Mouse (Mus musculus): ENCODE results near the gene Dlgap4.

Gene Dlgap4

DNA sequence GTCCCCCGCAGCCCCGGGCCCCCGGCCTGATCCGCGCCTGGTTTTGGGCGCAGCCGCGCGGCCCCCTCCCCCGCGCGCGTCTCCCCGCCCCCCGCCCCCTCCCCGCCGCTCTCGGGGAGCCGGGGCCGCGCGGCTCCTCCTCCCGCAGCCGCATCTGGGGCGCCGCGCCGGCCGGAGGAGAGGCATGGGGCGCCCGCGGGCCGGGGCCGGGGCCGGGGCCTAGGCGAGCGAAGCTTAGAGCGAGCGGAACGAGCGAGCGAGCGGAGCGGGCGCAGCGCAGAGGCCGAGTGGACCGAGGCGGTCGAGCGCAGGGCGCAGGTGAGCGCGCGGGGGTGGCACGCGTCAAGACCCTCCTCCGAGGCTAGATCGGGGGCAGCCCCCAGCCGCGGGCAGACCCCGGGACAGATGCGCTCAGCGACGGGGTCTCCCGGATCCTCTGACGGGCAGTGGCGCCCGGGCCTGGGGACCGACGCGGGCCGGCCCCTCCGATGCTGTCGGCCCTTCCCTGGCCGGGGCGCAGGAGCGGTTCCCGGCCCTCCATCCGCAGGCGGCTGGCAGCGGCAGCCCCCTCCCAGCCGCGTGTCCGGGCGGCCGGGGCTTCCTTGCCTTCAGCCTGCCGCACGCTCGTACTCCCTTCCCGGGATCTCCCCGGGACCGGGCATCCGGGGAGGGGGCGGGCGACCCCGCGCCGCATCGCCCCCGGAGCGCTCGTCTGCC lies at the start of gene Dlgap4:
Dlgap4 (plus strand) TSS at position 165 of the 717 bp plus-strand sequence.
- in situ Hi-C loops (cut with MboI, MseI): no loop called here

DNA sequence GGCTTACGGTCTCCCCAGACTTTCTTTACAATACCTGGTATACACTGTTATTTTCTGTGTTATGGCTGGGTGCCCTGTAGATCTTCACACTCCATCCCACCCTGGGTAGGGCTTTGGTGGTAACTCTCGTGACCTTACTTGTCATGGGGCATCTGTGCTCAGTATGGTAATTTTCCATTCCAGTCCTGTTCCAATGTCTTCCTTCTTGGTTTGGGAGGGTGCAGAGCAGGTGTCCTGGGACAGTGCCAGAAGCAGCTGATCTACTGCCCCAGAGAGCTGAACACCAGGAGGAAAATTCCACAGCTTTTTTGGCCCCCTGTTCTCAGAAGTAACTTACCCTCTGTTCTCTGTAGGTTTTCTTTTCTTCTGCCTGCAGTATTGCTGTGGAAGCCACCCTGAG lies 47.0 kb upstream of the Dlgap4 start:
- in situ Hi-C loops (cut with MboI, MseI): no loop called here

DNA sequence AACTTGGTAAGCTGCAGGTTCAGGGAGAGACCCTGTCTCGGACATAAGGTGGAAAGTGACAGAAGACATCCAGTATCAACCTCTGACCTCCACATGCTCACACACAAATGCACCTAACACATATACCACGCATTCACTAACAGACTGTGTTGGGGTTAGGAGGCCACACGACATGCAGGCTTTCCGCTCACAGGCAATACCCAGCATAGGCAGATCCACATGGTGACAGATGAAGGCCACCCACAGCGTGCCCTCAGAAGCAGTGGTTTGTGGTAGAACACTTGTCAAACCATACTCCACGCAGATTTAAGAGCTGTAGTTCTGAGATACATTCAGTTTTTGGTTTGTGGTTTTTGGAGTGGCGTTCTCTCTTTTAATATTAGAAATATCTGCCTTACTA lies 44.9 kb upstream of the Dlgap4 start:
- in situ Hi-C loops (cut with MboI, MseI): no loop called here

DNA sequence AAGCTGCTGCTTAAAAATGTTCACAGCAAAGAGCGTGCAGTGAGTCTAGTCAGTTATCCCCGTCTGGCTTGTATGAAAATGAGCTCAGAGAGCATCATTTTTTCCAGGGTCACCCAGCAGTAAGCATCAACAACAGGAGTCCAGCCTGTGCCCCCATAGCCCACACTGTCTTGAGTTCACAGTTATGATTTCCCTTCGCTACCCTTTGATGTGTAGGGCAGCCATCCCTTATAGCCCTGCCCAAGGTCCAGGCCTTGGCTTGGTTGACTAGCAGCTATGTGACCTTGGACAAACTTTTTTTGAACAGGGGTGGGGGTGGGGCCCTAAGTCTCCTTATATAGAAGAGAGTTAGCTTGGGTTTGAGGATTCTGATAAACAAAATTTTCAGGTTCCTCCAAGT lies 44.2 kb upstream of the Dlgap4 start:
- in situ Hi-C loops (cut with MboI, MseI): no loop called here

DNA sequence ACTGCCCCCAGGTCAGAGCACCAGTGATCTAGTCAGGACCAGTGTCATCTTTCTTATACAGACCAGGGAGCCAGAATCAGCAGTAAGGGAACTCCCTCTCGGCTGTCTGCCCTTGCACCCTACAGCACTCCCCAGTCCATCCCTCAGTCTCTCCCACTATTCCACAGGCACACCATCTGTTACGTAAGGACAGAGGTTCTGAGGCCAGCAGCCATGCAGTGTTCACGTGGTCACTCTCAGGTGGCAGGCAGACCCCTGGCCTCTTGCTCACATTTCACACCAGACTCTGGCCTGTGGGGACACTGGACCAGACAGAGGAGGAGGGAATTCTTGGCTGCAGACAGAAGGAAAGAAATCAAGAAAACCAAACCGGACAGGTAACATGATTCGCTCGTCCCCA lies 42.0 kb upstream of the Dlgap4 start:
- in situ Hi-C loops (cut with MboI, MseI): no loop called here

DNA sequence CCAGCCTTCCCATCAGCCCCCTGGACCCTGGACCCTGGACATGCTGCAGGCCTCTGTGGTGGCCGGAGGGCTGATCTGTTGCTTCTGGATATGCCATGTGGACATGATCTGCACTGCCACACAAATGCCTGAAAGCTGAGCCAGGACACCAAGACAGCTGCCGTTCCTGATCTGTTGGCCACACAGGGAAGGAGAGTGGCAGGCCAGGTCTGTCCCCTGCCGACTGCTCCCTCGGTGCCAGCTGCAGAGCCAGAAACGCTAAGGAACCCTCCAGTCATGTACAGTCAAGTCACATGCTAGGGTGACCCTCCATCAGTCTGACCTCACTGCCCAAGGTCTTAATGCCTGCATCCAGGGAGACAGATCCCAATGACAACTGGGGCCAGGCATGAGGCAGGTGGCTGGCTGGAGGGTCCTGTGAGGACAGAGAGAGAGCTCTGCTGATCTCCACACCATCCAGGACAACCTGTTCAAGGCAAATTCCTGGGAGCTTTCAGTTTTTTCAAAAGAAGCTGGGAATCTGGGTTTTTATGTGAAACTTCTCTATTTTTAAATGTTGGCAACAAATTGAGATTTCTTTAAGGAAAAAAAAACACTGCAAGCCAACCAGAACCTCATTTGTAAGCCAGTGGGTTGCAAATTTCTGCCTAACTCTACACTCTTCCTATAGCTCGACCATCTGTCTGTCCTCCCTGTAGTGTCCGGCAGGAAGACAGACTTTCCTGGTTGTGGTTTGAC lies 36.5 kb upstream of the Dlgap4 start:
- in situ Hi-C loops (cut with MboI, MseI): no loop called here

DNA sequence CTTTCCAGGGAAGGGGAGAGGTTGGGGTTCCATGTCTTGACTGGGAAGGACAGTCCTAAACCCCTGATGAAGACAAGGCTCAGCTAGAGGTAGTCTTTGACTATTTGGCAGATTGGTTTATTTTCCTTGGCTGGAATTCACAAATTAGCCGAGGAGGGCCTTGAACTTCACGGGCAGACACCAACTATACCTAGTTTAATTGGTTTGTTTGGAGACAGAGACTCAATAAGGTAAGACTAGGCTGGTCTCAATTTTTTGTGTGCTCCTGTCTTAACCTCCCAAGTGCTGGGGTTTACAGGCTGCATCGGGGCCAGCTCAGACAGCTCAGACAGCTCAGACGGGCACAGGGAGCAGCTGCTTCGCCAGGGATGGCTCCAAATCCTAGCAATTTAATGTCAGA lies 33.0 kb upstream of the Dlgap4 start:
- in situ Hi-C loops (cut with MboI, MseI): no loop called here

DNA sequence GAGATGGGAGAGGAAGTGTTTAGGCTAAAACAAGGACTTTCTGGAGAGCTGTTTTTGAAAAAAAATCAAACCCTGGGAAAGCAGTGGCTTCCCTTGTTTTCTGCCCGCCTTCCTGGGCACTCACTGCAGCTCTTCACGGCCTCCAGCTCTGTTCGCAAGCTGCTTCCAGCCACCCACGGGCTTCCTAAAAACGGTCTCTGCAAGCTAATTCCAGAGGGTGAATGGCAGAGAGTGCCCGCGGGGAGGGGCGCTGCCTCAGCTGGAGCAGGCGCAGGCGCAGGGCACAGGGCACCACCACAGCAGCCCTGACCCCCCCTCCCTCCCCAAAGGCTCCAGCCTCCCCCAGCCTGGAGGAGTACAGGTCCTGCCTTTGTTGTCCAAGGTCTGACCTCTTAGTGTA lies 32.3 kb upstream of the Dlgap4 start:
- in situ Hi-C loops (cut with MboI, MseI): no loop called here

DNA sequence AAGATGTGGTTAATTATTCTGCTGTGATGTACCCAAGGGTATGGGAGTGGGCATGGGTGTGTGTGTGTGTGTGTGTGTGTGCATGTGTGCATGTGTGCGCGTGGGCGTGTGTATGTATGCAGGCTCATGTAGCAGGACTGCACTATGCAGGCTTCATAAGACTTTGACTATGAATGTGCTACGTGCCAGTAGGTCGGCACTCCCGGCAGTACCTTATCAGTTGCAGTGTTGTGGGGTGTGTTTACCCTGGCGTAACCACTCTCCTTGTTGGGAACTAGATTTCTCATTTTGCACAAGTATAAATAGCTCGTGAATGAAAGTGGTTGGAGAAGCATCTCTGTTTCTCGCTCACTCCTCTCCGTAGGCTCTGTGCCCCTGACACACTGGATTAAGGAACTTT lies 30.6 kb upstream of the Dlgap4 start:
- in situ Hi-C loops (cut with MboI, MseI): no loop called here

DNA sequence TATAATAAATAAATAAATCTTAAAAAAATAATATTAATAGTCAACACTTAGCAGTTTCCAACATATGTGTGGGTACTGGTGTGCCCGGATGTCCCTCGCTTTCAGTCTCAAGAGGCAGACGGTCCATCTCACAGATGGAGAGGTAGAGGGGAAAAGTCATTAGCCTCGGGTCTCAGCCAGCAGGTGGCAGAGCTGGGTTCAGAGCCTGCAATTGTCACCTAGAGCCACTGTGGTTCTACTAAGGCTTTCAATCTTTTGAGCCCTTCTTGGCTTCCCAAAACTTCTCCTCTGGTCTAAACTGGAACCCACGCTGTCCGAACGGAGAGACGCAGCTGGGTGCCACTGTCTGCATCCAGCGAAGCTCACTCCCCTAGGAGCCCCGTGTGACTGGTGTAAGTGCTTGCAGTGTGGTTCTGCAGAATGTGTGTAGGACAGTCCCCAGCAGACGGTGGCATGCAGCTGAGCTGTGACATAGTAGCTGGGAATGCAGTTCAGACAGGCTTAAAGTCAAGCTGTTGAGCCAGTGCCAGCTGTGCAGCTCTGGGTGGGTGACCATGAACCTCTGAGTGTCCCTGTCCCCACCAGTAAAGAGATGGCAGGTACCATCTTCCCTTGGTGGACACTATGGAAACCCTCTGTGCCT lies 29.2 kb upstream of the Dlgap4 start:
- in situ Hi-C loops (cut with MboI, MseI): no loop called here

DNA sequence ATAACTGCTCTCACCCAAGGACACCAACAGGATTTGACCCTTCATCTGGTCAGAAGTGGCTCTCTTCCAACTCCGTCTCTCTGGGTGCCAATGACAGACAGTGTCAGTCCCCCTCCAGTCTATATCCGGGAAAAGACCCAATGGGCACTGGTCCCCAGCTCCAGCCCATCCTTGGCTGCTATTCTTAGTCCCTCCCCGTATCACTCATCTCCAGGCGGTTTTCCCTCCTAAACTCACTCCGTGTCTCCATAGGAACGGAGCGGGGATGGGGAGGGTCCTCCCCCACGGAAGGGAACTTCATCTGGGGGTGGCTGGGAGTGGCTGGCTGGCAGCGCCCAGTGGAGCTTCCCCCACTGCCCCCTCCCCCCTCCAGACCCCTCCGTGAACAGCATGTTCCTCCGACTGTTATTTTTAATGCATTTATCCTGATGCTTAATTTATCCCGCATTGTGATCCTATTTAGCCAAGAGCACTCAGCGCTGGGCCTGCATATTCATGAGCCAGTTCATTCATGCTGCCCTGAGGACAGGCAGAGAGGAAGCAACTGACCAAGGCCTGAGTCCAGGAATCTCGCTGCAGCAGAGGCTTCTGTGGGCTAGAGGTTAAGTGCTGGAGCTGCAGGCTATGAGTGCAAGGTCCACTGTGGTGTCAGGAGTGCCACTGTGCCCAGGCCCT lies 28.6 kb upstream of the Dlgap4 start:
- in situ Hi-C loops (cut with MboI, MseI): no loop called here

DNA sequence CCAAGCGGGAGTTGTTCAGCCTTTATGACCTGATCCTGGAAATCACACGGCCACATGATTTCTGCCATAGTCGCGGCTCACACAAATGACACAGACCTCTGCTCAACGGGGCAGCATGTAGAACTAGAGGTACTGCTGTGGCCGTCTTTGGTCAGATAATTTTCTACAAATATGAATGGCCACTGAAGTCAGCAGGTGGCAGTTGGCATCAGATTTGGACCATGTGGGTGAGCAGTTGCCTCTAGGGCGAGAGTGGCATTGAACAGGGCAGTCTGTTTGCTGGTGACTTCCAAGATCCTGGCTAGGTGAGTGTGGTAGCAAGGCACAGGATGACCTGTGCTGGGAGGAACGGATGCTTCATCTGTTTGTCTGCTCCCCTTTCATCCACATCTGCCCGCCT lies 24.0 kb upstream of the Dlgap4 start:
- in situ Hi-C loops (cut with MboI, MseI): no loop called here

DNA sequence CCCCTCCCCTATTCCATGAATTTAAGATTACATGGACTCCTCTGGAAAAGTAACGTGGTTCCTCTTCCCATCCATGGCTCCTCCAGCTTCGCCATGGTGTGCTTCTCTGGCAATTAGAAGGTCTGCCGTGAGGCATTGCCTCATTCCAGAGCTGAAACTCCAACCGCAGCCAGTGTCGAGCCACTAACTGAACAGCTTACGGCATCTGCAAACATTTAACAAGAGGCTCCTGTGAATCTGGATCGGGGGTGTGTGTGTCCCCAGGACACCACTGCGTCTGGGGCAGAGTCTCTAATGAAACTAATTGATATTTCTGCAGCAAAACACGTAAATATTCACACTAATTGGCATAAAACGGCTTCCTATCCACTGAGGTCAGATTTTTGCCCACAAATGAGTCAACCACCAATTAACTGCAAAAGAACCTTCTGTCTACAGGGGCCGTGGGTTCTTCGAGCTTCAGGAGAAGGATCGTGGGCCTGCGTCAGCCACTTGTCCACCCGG lies 18.5 kb upstream of the Dlgap4 start:
- in situ Hi-C loops (cut with MboI, MseI): no loop called here

DNA sequence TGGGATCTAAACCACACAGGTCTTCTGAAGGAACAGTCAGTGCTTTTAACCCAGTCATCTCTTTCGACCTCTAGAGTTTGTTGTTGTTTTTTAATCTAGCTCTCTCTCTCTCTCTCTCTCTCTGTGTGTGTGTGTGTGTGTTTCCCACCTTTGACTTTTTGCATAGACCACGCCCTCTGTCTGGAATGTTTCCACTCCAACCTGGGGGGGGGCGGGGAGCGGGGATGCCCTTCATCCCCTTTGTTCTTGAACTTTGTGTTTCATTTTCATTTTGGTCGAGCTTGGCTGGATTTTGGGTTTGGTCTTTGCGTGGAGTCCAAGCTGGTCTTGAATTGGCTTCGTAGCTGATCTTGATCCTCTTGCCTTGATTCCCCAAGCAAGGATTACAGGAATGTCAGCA lies 10.9 kb upstream of the Dlgap4 start:
- in situ Hi-C loops (cut with MboI, MseI): no loop called here

DNA sequence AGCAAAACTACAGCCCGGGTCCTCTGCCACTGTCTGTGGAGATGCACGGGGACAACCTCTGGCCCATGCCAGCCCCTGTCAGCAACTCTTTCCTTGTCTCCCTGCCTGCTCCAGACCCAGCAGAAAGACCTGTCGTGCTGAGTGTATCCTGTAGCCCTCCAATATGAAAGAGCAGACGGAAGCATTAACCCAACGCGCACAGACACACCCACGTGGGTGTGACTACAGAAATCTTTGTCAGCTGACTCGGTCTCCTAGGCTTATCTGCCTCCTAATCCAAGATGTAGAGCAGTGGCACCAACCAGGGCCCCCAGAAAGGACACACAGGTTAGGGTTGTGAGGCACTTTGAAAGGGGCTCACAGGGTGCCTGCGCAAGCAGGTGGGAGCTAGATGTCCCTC lies 9.8 kb upstream of the Dlgap4 start:
- in situ Hi-C loops (cut with MboI, MseI): no loop called here

DNA sequence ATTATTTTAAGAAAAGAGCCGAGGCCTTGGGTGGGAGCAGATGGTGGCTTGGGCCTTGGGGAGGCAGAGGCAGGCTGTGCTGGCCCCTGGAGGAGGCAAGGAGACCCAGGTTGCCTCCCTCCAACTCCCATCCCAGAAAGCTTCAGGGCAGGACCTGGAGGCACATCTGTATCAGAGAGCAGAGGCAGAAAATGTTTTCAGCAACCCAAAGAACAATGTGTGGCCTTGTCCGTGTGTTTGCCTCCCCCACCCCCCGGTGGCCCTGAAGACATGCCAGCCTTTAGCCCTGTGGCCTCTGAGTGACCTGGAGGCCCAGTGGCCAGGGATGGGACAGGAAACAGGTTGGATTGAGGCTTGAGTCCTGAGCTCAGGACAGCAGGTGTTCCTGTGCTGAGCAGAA lies 8.4 kb upstream of the Dlgap4 start:
- in situ Hi-C loops (cut with MboI, MseI): no loop called here

DNA sequence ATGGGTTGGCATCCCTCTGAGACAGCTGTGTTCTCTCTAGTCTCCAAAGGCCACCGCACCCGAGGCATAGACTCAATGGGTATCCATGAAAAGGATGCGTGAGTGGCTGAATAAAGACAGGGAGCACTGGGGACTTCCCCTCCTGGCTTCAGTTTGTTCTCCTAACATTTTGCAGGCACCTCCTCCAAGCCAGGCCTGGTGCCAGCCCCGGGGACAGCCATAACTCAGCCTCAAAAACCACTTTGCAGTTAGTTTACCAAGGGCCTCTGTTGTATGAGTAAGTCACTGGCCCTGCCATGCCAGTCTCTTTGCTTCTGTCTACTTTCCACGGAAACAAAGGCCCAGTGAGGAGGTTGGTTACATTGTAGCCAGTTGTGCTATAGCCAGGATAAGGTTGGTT lies 7.5 kb upstream of the Dlgap4 start:
- in situ Hi-C loops (cut with MboI, MseI): no loop called here

DNA sequence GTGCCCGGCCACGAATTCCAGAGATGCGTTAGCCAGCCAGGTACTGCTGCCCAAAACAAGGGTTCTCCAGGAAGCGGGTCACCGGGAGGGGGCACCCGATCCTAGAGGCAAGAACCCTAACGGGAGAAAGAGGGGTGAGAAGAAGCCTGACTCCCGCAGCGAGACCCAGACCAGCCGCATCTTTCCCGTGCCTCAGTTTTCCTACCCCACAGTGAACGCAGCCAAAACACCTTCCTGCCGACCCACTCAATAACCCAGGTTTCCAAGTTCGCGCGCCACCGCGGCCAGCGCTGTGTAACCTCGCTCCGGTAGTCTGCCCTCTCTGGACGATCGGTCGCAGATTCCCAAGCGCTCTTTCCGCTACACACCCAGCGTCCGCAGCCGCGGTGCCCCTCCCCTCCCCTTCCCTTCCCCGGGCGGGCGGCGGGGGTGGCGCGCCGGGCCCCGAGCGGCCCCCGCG lies 394 bp upstream of the Dlgap4 start:
- in situ Hi-C loops (cut with MboI, MseI): no loop called here

DNA sequence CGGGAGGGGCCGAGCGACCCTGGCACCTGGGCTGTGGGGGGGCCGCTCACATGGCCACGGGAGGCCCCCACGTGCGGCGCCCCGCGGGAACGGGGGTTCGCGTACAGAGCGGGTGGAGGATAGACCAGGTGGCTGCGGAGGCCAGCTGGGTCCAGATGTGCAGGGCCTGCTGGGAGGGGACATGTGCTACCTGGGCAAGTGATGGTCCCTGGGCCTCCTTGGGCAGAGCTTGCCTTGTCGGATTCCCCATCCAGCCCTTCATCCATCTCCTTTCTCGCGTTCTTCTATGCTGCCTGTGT lies 702 bp downstream of the Dlgap4 start:
- in situ Hi-C loops (cut with MboI, MseI): no loop called here

DNA sequence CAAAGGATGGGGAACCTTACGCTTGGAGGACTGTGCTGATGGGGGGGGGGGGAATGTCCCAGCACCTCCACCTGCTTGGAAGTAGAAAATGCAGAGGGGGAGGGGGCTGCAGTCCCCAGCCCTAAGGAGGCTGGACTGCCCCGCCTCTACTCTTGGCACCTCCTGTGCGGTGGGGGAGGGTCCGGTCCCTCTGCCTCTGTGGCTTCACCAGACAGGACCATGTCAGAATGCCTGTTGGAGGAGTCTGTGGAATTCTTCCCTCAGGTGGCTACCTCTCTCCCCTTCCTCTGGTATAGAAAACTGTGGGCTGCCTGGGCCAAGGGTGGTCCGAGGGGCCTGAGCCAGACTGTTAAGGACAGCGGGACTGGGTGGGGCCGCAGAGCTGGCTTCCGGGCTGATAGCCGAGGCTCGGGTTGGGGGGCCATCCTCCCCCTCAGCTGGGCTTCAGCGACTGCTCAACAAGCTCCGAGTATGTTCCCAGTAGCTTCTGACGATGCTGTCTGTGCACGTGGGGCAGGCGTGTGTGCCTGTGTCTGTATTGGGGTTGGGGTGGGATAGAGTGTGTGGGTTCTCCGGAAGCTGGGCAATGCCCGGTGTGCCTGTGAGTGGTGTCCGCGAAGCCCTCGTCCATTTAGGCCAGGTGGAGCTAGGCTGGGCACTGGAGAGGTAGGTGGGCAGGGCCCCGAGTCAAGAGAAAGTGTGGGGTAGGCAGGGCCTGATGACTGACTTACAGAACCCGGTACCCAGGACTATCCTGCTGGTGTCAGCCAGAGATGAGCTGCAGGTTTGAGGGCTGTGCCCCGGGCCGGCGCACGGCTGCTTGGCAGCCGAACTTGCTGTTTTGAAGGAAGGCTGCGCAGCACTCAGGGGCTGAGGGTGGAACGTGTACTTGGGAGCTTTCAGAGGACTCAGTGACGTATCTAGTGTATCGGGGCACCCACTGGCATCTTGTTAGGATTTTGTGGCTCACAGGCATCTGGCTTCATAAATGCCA lies 1.5 kb downstream of the Dlgap4 start:
- in situ Hi-C loops (cut with MboI, MseI): no loop called here

DNA sequence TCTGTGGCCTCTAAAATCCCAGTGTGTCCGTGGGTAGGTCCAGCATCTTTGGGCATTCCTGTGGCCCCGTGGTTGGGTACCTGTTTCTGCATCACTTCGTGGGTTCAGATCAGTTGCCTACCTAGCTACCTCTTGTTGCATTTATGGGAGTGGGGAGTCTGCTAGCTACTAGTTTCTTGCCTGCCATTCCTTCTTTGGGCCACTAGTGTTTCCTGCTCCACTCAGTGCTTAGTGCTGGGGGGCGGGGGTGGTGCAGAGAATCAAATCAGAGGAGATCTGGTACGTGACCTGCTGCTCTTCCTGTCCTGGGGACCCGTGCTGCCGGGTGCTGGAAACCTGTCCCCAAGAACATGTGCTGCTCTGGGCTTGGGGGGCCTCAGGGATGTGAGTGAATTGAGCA lies 3.0 kb downstream of the Dlgap4 start:
- in situ Hi-C loops (cut with MboI, MseI): no loop called here
